ENCODE assay signal across 8 mouse cellular contexts in the genomic region with DNA sequence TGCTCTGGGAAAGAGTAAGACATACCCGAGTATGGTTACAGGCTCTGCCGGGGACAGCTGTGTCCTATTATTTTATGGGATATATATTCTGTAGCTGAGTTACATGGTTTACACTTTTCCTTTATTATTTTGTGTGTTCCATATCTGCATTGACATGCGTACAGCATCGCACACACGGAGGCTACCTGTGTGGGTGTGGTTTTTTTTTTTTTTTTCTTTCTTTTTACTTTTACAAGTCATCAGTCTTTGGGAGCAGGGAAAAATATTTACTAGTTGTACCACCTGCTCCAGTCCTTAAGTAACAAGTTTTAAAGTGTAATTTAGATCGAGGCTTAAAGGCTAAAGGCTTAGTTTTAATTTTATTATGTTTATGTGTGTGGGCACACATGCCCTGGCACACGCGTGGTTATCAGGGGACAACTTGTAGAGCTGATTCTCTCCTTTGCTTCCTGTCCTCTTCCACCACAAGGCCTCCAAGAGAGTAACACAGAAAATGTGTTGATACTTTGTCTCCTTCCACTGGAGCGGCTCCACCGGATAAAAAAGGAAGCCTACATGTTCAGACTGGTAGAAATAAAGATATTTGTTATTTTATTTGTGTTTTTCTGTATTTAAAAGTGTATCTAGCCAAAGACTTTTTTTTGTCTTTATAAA. TPM values are rescaled to one million over a fixed set of nuclear protein-coding genes. Genes with fewer than 3 reads are reported as not detected.
A peak's percentile ranks its signal among the peaks of the same experiment; 100 is the strongest.
DNase-seq lines count a peak whose midpoint lies in the region; ATAC-seq and TF ChIP-seq lines count a peak whose summit lies in the region.

No protein-coding gene starts in this region.

- no peak for TF ChIP-seq EP300 in ES-Bruce4 (IDR thresholded peaks at IDR 0.05; ENCODE audit: insufficient read depth, low read depth, low read length)

- peaks cover 7% of the 10 kb centered on the region; the same call in 1 of the 2 replicates for H3K4me1 ChIP-seq in heart, embryonic 10.5 days
- H3K4me1 ChIP-seq in ES-Bruce4 (ENCODE audit: control insufficient read depth, insufficient read depth, low read length) = peaks cover 2% of the 10 kb centered on the region
- H3K4me1 ChIP-seq in forebrain, embryonic 13.5 days = peaks cover 17% of the 10 kb centered on the region
- H3K4me1 ChIP-seq in liver, embryonic 12.5 days = peaks cover 36% of the 10 kb centered on the region
- 0 out of 2 replicates have a peak, but pooled peaks cover 4% of the 10 kb centered on the region for H3K4me1 ChIP-seq in stomach, embryonic 15.5 days

- H3K4me3 ChIP-seq in heart, embryonic 10.5 days = peak overlapping the region; percentile 78
- H3K4me3 ChIP-seq in ES-Bruce4 (ENCODE audit: low read depth, low read length) = peak overlapping the region; percentile 68
- peak overlapping the region; percentile 62 for H3K4me3 ChIP-seq in forebrain, embryonic 13.5 days
- peak overlapping the region; percentile 81 for H3K4me3 ChIP-seq in liver, embryonic 12.5 days
- H3K4me3 ChIP-seq in stomach, embryonic 15.5 days (replicated peaks) = peak overlapping the region; percentile 65

- peak; percentile 28; the same call in 1 of the 2 replicates for ATAC-seq in forebrain, embryonic 13.5 days
- no peak for ATAC-seq in liver, embryonic 12.5 days
- no peak for ATAC-seq in stomach, embryonic 15.5 days (ENCODE audit: insufficient read depth, low FRiP score, low read depth)

- no peak for TF ChIP-seq CTCF in ES-Bruce4 (IDR thresholded peaks at IDR 0.05; ENCODE audit: low read depth, low read length)

- no peaks in the 10 kb centered on the region for H3K9me3 ChIP-seq in heart, embryonic 10.5 days
- peaks cover 9% of the 10 kb centered on the region; the same call in 1 of the 2 replicates for H3K9me3 ChIP-seq in ES-Bruce4 (replicated peaks; ENCODE audit: control insufficient read depth, insufficient read depth, low read length, poor library complexity, severe bottlenecking)
- no peaks in the 10 kb centered on the region for H3K9me3 ChIP-seq in forebrain, embryonic 13.5 days (replicated peaks)
- H3K9me3 ChIP-seq in liver, embryonic 12.5 days (replicated peaks) = no peaks in the 10 kb centered on the region
- H3K9me3 ChIP-seq in stomach, embryonic 15.5 days = no peaks in the 10 kb centered on the region

- peaks cover 9% of the 10 kb centered on the region for H3K36me3 ChIP-seq in heart, embryonic 10.5 days
- H3K36me3 ChIP-seq in ES-Bruce4 (ENCODE audit: control insufficient read depth, insufficient read depth, low read length, poor library complexity, severe bottlenecking) = no peaks in the 10 kb centered on the region
- H3K36me3 ChIP-seq in forebrain, embryonic 13.5 days (ENCODE audit: poor library complexity, severe bottlenecking) = no peaks in the 10 kb centered on the region
- H3K36me3 ChIP-seq in liver, embryonic 12.5 days = peaks cover 13% of the 10 kb centered on the region
- H3K36me3 ChIP-seq in stomach, embryonic 15.5 days = peaks cover 3% of the 10 kb centered on the region; the same call in 1 of the 2 replicates

- intact Hi-C loops in heart, postnatal 36 days (cut with DNase I) = loop anchor here (5.0 kb wide), 2 partner anchors 36 to 91 kb away; no protein-coding TSS in a partner anchor

- H3K27me3 ChIP-seq in heart, embryonic 10.5 days (ENCODE audit: insufficient read depth, poor library complexity, severe bottlenecking) = no peaks in the 10 kb centered on the region
- no peaks in the 10 kb centered on the region for H3K27me3 ChIP-seq in ES-Bruce4 (ENCODE audit: control insufficient read depth, insufficient read depth, low read length, poor library complexity, severe bottlenecking)
- no peaks in the 10 kb centered on the region for H3K27me3 ChIP-seq in forebrain, embryonic 13.5 days
- H3K27me3 ChIP-seq in liver, embryonic 12.5 days (replicated peaks) = no peaks in the 10 kb centered on the region
- H3K27me3 ChIP-seq in stomach, embryonic 15.5 days (replicated peaks) = no peaks in the 10 kb centered on the region

- H3K27ac ChIP-seq in heart, embryonic 10.5 days = peak overlapping the region; percentile 98
- no peak overlapping the region for H3K27ac ChIP-seq in ES-Bruce4 (ENCODE audit: insufficient read depth, low read length)
- H3K27ac ChIP-seq in forebrain, embryonic 13.5 days = peak overlapping the region; percentile 90
- peak overlapping the region; percentile 97 for H3K27ac ChIP-seq in liver, embryonic 12.5 days
- peak overlapping the region; percentile 100 for H3K27ac ChIP-seq in stomach, embryonic 15.5 days

- peak overlapping the region; percentile 70 for H3K4me2 ChIP-seq in forebrain, embryonic 13.5 days
- peak overlapping the region; percentile 76 for H3K4me2 ChIP-seq in liver, embryonic 12.5 days
- H3K4me2 ChIP-seq in stomach, embryonic 15.5 days = peak overlapping the region; percentile 69

- peak overlapping the region; percentile 66 for H3K9ac ChIP-seq in ES-Bruce4 (ENCODE audit: low read depth, poor library complexity, severe bottlenecking)
- H3K9ac ChIP-seq in forebrain, embryonic 13.5 days = peak overlapping the region; percentile 80
- peak overlapping the region; percentile 91 for H3K9ac ChIP-seq in liver, embryonic 12.5 days
- peak overlapping the region; percentile 81 for H3K9ac ChIP-seq in stomach, embryonic 15.5 days

- TF ChIP-seq POLR2A in ES-Bruce4 (IDR thresholded peaks at IDR 0.05; ENCODE audit: insufficient read depth, low read length) = no peak

- WGBS in heart, embryonic 10.5 days = 49% methylated on average over 10 of the region's 10 CpGs
- 55% methylated on average over 10 of the region's 10 CpGs for whole genome bisulfite sequencing in forebrain, embryonic 13.5 days
- 31% methylated on average over 10 of the region's 10 CpGs for WGBS in liver, embryonic 12.5 days (ENCODE audit: insufficient replicate concordance)
- WGBS in stomach, embryonic 15.5 days = 40% methylated on average over 10 of the region's 10 CpGs

- DNase-seq in heart, embryonic 10.5 days (ENCODE audit: low spot score) = peak; percentile 76
- DNase-seq in heart, postnatal 36 days = no peak
- no peak for DNase-seq in layer of hippocampus, postnatal 14 days (ENCODE audit: low spot score in 2 of 2)
- no peak for DNase-seq in kidney, adult 11 months

RNA-seq across cellular contexts. Expression of a gene that starts 0.5 kb away (rescaled TPM):
- polyA plus RNA-seq in heart, embryonic 10.5 days (2016; fragmentation: Nextera tagmentation; extraction: Ambion mirVana) = 31.5 and 31.6 TPM in 2 replicates
- total RNA-seq in heart, postnatal 36 days (2021) = 10 to 100 TPM; 56.4 to 61.5 TPM
- polyA plus RNA-seq in ES-Bruce4 (2011; ENCODE audit: insufficient read depth, insufficient read length, low read depth, missing spikeins) = 14.1 and 16.1 TPM in 2 replicates
- 17.1 and 22.8 TPM in 2 replicates for polyA plus RNA-seq in forebrain, embryonic 13.5 days (2015; fragmentation: Nextera tagmentation; extraction: Ambion mirVana)
- 17.1 and 19.0 TPM in 2 replicates for polyA plus RNA-seq in liver, embryonic 12.5 days (2016; fragmentation: Nextera tagmentation; extraction: Ambion mirVana)
- polyA plus RNA-seq in stomach, embryonic 15.5 days (2015; fragmentation: Nextera tagmentation; extraction: Ambion mirVana) = 34.8 and 38.2 TPM in 2 replicates
- 10 to 100 TPM; 33.2 to 38.0 TPM for total RNA-seq in layer of hippocampus, postnatal 14 days (2021)

RNA-seq across cellular contexts. Expression of a gene that starts 15.0 kb away (rescaled TPM):
- polyA plus RNA-seq in heart, embryonic 10.5 days (2016; fragmentation: Nextera tagmentation; extraction: Ambion mirVana) = not detected in 2 replicates
- not detected for total RNA-seq in heart, postnatal 36 days (2021)
- polyA plus RNA-seq in ES-Bruce4 (2011; ENCODE audit: insufficient read depth, insufficient read length, low read depth, missing spikeins) = not detected in 2 replicates
- polyA plus RNA-seq in forebrain, embryonic 13.5 days (2015; fragmentation: Nextera tagmentation; extraction: Ambion mirVana) = not detected in 2 replicates
- not detected in 2 replicates for polyA plus RNA-seq in liver, embryonic 12.5 days (2016; fragmentation: Nextera tagmentation; extraction: Ambion mirVana)
- 0.18 and 0.23 TPM in 2 replicates for polyA plus RNA-seq in stomach, embryonic 15.5 days (2015; fragmentation: Nextera tagmentation; extraction: Ambion mirVana)
- total RNA-seq in layer of hippocampus, postnatal 14 days (2021) = not detected
